Mouse (Mus musculus): Measurements from ENCODE around the gene Mcur1.

Gene Mcur1

DNA sequence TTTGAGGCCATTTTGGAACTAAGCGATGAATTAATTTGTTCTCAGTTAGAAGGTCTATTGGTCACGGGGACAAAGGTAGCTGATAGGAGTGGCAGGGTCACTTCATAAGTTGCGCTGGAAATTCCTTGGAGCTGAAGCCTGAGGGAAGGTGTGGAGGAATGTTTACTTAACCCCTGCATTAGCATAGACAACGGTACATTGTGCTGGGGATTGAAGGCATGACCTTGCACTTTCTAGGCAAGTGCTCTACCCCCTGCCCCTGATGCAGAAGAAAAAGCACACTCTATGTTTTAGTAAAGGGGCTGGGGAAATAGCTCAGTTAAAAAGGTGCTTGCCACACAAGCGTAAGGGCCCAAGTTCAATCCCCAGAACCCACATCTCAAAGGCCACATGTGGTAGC, 33.7 kb downstream of the Mcur1 start:
- in situ Hi-C loops (cut with MseI, MboI) = no loop called here

DNA sequence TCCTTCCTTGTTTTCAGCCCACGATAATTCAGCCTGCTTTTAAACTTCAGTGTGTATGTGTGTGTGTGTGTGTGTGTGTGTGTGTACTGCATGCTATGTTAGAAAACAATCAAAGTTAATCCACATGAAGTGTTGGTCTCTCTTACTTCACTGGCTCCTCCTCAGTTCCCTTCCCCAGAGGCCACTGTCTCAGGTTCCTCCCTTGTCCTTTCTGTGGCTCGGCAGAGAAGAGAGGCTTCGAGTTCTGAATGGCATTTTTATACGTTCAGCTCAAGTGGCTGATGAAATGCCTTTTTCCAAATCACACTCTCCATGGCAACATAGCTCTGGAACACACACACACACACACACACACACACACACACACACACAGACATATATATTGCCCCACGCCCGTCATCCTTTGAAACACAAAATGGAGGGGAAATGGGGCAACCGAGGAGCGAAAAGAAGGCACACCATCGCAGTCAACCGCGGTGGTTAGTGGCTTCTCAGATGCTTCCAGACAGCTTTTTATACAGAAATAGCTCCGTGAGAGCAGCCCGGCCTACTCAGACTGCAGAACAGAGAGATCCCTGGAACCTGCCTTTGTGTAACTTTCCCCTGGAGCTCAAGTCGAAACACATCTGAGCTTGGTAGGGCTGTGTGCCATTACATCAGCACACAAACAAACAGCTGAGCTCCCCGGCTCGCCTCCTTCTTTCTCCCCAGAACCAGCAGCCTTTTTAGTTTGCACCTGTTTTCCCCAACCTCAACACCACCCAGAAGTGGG, 34.4 kb downstream of the Mcur1 start:
- in situ Hi-C loops (cut with MseI, MboI) = no loop called here

DNA sequence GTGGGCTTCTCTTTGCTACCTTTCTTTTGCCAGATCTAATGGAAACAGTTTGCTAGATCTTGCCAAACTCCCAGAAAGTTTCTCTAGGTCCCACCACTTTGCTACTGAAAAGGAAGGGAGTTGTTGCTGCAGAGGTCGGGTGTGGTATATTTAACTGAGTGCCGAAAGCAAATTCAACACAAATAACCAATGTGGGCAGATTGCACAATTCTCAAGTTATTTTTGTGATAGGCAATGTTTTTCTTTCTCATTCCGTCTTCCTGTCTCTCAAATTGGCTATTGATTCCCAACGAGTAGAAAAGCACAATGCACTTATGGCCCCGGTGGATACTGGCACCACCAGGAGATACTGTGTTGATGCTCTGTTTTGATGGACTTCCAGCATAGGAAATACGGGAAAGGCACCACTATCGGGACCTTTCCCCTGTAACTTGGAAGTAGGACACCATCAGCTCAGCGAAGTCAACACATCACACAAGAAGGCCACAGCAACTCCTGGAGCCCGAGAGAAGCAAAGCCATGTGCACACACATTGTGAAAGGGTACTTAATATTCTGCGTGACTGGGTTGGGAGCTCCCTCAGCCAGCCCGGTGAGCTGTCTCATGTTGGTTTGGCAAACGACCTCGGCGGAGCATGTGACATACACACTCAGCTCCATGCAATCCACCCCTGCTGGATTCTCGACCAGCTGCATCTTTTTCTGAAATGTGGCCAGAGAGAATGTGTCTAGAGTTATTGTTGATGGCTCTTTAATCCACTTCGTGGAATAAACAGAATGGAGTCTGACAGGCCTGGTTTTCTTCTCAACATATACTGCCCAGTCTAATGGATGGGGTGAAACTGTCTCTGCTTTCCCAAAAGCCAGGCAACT, 35.3 kb downstream of the Mcur1 start:
- in situ Hi-C loops (cut with MseI, MboI) = no loop called here

DNA sequence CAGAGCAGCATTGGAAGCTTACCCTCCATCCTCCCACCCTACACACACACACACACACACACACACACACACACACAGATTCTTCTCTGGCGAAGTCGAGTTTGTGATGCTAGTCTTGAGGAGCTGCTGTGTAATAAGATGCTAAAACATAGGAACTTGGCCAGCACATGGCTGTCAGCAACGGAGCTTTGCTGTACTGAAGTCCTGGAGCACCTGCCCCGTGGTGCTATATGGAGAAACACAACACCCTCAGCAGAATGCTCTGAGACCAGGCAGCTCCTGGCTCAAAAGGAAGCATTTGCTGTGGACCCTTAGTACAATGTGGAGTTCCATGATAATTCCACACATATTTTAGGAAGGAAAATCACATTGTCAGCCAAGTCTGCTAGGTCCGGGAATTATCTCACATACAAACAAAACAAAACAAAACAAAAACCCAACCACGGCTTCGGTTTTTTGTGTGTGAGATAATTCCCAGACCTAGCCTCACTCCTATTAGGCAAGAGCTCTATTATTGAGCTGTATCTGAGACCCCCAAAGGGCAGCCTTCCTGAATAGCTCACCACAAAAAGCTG, 36.0 kb downstream of the Mcur1 start:
- in situ Hi-C loops (cut with MseI, MboI) = no loop called here

DNA sequence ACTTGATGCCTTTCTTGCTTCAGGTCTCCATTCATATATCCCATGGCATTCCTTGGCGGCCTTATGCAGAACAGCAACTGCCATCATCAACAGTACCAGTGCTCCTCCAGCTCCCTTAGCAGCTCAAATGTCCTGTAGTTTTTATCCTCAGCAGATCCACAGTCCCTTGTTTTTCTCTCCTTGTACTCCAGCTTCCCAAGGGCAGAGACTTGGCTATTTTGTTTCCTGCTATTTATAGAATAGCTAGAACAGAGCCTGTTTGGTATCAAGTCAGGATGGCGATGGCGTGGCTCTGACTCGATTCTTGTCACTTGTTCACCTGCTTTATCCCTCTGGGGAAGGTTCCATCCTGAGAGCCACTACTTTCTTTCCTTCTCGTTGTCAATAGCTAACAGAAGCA, 38.1 kb downstream of the Mcur1 start:
- in situ Hi-C loops (cut with MseI, MboI) = no loop called here

DNA sequence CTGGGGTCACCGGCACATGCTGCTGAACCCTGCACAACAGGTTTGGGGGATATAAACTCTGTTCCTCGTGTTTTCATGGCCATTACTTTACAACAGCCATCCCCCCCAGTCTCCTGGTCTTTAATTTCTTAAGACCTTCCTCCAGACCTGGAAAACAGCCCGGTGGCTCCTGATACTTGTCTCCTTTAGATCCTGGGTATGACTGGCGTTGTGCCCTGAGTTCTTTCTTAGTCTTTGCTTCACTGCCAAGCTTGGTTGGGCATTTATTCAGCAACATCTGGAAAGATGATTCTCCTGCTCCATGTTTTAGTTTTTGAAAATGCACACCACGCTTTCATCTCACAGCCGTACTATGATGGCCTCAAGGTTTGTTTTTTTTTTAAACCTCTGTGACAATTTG, 40.7 kb downstream of the Mcur1 start:
- in situ Hi-C loops (cut with MseI, MboI) = no loop called here

DNA sequence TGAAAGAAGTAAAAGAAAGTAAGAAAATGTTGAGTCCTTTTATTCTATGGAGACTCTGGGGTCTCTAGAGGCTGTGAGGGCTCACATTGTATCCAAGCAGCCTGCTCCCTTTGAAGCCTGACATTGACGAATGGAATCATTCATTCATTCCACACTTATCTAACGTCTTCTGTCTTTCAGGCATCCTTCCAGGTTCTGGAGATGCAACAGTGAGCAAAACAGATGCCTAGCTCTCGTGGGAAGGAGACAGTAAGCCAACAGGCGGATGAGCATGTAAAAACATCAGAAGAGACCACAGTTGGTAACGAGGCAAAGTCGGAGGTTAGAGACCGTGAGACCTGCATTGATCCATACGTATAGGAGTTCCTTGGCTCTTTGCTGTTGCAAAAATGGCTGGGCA, 42.6 kb downstream of the Mcur1 start:
- in situ Hi-C loops (cut with MseI, MboI) = no loop called here

DNA sequence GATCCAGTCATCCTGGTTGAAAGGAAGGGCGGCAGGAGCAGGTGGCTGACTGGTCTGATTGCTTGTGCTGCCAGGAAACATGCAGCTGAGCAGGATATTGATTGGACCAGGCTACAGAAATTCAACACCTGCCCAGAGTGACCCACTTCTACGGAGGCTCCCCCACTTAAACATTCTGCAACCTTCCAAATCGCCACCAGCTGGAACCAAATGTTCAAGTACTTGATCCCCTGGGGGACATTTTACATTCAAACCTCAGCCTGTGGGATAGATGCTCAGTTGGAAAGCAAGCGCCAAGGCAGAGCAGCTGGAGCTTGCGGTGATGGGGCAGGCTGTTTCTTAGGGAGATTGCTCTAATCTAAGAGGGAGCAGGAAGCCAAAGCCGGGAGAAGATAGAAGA, 43.1 kb downstream of the Mcur1 start:
- in situ Hi-C loops (cut with MseI, MboI) = no loop called here

DNA sequence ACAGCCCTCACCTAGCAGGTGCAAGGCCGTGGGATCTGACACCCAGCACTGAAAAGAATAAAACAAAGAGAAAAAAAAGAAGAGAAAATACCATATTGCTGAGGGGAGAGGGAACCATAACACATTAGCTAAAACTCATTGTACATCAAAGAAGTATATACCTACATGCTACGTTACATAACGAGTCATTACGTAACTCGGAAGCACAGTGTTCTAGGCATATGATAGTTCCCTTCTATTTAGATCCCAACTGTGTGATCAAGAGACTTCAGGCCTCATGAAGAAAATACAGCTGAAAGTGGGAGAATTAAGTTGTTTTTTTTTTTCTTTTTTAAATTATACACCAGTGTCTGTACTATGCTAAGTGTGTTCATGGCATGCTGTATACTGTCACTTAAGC, 43.9 kb downstream of the Mcur1 start:
- in situ Hi-C loops (cut with MseI, MboI) = no loop called here

DNA sequence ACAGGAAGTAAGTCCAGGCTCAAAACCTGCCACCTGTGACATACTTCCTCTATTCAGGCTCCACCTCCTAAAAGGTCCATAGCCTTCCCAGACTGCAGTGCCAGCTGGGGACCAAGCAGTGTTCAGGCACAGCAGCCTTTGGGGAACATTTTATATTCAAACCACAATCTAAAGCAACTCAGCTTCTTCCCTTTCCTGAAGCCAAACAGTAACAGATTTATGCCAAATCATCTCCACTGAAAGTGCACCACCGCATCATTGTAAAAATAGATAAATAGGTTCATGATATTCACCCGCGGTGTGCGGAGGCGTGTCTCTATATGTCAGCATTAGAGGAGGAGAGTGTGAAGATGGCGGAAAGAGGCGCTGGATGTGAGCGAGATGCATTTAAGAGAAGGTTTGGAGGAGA, 45.0 kb downstream of the Mcur1 start:
- in situ Hi-C loops (cut with MseI, MboI) = no loop called here

DNA sequence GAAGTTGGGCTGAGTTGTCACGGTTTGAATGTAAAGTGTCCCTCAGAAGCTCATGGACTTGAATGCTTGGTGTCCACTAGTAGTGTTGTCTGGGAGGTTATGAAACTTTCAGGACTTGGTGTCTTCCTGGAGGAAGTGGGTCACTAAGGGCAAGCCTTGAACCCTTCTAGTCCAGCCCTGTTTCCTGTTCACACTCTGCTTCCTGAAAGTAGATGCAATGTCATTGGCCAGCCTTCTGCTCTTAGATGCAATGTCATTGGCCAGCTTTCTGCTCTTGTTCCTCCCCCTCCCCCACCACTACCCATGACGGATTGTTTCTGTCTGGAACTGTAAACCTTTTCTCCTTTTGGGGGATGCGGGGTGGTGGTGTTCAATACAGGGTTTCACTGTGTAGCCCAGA, 47.3 kb downstream of the Mcur1 start:
- in situ Hi-C loops (cut with MseI, MboI) = no loop called here

DNA sequence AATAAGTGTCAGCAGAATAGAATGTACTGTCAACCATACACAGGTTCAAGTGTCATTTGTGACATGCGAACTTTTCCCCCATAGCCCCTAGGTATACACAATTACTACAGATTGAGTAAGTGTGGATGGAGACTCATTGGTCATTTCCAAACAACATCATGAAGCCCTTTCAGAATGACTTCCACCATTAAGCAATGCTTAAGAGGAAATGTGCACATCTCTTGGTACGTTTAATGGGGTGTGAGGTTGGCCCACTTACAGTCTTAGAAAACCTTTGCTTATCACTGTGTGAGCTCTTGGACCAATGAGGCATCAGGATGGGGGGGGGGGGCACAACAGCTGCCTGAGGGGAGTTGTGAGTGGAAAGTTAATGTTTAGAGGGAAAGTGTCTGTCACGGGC, 54.2 kb downstream of the Mcur1 start:
- in situ Hi-C loops (cut with MseI, MboI) = no loop called here

DNA sequence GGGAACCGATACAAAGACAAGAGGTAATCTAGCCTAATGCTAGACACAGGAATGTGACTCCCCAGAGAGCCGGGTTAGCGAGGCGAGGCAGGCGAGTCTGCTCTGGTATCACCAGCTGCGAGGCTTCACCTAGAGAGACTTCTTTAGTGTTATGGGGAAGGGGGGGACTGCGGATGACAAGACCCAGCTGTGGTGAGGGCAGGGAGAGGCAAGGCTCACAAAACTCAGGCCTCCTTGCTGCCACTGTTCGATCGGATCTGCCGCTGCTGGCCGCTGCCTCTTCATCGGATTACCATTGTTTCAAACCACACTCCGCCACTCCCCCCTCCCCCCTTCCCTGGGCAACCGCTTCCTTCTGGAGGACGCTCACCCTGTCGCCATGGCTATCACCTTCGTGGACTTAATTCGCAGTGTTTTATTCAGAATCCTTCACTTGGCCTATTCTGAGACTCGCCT, 56.6 kb downstream of the Mcur1 start:
- in situ Hi-C loops (cut with MseI, MboI) = no loop called here

DNA sequence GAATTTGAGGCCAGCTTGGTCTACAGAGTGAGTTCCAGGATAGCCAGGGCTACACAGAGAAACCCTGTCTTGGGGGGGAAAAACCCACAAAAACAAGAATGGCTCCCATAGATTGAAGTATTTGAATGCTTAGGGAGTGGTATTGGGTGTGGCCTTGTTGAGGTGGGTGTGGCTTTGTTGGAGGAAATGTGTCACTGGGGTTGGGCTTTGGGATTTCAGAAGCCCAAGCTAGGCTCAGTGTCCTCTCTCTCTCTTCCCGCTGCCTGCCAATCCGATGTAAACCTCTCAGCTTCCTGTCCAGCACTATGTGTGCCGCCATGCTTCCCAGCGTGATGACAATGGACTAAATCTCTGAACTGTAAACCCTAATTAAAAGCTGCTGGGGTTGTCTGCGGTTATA, 58.4 kb downstream of the Mcur1 start:
- in situ Hi-C loops (cut with MseI, MboI) = no loop called here

DNA sequence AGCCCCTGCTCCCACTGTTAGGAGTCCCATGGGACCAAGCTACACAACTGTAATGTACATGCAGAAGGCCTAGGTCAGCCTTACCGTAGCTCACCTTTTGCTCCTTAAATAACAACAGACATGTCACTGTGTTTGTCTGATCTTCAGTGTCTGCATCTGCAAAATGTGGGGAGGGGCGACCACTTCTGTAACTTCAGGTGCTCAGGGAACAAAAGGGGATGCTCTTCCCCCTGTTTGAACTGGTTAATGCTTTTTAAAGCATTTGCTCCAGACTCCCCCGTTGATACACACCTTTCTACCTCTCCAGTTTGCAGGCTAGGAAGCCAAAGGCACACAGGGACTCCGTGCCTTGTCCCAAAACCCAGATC, 59.5 kb downstream of the Mcur1 start:
- in situ Hi-C loops (cut with MseI, MboI) = no loop called here

DNA sequence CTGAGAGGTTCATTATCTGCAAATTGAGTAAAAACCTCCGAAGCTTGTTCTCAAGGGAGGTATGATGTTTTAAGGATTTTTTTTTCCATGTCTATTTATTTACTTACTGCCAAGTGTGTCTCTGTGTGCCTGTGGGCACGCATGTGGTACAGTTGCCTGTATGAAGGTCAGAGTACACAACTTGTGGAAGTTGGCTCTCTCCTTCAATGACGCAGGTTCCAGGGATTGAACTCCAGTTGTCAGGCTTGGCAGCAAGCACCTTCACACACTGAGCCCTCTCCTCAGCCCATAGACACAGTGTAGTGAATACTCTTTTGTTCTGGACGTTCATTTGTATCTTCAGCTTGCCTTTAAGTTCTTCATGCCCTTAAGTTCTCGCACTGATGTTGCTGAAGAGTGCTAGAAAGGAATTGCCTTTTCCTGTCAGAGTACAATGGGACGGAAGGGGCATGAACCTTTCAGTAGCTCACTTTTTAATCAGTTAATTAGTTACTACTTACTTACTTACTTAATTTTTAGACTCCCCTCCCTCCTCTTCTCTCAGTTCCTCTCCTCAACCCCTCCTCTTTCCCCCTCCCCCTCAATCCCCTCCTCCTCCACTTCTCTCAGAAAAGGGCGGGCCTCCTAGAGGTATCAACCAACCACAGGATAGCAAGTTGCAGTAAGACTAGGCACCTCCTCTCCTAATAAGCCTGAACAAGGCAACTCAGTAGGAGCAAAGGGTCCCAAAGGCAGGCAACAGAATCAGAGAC, 60.1 kb downstream of the Mcur1 start:
- in situ Hi-C loops (cut with MseI, MboI) = no loop called here

DNA sequence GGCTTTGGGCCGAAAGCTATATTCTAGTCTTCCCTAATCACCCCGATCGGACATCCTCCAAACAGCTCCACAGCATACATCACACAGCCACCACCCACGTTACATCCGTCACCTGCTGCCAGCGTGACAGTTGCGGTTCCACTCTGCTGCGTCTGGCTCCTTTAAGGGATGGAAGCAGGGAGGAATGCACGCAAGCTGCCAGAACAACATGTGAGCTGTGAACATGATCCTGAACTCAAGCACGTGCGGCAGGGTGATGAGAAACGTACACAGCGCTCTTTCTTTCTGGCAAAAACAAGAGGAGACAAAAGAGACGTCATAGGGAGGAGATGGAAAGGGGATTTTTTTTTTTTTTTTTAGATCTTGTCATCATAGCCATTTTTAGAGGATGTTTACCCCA, 61.1 kb downstream of the Mcur1 start:
- in situ Hi-C loops (cut with MseI, MboI) = no loop called here

DNA sequence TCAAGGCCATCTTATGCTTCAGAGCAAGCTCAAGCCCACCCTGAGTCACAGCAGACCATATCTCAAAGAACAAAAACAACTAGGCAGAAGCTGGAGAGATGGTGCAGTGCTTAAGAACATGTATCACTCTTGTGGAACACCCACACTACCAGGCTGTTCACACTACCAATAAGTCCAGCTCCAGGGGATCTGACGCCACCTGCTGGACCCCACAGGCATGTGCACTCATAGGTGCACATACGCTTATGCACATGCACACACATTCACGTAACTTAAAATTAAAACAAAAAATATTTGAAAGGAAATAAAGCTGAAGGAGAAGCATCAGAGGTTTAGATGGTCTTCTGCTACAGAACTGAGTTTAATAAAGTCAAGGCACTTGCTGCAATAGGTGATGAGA, 62.2 kb downstream of the Mcur1 start:
- in situ Hi-C loops (cut with MseI, MboI) = no loop called here

DNA sequence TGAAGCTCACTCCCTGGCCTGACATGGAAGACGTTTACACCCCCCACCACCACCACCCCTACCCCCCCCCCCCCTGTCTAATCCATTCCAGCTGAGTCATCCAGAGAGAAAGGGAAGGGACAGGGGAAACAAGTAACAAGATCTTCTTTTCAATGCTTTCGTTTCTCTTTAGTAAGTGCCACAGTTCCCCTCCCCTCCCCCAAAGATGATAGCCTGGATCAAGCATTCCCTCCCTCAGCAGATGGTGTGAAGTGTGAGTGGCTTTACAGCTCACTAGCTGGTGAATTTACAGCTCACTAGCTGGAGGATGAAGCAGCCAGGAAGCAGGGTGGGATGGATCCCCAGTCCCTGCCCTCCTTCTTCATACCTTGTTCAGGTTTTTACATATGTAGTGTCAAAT, 63.3 kb downstream of the Mcur1 start:
- in situ Hi-C loops (cut with MseI, MboI) = no loop called here

DNA sequence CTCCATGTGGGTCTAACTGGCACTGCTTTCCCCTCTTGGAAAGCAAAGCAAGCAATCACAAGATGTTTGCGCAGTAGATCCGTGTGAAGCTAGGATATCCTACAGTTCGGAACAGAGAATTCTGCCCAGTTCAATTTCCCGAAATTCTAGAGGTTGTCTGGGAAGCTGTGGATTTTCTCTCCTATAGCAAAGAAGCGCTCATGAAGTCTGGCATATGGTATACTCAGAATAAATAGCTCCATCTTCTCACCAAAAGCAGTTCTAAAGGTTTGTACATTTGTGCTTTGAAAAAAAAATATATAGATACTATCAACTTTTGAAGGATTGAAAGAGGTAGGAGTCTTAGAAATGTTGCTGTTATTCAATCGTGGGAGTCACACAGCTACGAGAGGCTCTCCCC, 64.3 kb downstream of the Mcur1 start:
- in situ Hi-C loops (cut with MseI, MboI) = no loop called here

DNA sequence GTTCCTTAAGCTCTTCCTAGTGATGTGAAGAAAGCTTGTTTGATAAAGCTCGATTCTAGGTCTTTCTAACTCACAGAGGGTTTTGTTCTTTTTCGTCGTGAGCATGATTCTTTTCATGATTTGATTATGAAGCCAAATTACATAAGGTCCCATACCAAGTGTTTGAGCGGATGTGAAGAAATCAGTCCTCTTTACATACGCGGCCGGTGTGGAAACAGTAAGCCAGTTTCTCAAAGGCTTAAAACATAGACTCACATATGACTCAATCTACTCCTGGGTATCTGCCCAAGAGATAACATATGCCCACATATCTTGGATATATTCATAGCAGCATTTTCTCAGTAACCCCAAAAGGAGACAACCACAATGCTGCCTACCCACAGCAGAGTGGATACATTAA, 66.3 kb downstream of the Mcur1 start:
- in situ Hi-C loops (cut with MseI, MboI) = no loop called here

DNA sequence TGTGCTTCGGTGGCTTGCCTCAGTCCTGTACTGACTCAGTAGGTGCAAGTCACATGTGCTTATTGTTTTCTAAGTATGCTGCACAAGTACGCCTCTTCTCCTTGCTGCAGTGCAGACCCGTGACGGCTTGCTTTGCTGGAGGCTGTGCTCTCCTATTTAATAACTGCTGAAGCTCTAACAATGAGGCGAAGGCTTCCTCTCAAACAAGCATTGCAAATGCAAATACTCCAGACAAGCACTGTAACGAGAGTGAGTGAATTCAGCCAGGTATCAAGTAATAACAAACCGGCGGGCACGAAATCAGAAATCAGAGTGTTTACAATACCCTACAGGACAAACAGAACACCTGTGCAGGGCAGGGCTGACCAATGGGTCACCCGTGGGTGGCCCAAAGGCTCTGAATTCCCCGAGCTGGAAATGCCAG, 66.9 kb downstream of the Mcur1 start:
- in situ Hi-C loops (cut with MseI, MboI) = no loop called here

Data from mouse trophoblast stem cell (cell line).